Mouse (Mus musculus): ENCODE results near the gene Il24. TPM values are rescaled to one million over a fixed set of nuclear protein-coding genes. Genes with fewer than 3 reads are reported as not detected.

Il24 gene
- not detected for total RNA-seq (2022)

- no peak for DNase-seq
These were observed at the start of gene Il24 for GRCm38 (mm10) chr1:130887354-130887753. Gene Il24 (minus strand): TSS chr1:130887454.

GRCm38 (mm10) chr1:130936351-130936750 is 49.1 kb upstream of the Il24 start:
- DNase-seq = no peak

DNA sequence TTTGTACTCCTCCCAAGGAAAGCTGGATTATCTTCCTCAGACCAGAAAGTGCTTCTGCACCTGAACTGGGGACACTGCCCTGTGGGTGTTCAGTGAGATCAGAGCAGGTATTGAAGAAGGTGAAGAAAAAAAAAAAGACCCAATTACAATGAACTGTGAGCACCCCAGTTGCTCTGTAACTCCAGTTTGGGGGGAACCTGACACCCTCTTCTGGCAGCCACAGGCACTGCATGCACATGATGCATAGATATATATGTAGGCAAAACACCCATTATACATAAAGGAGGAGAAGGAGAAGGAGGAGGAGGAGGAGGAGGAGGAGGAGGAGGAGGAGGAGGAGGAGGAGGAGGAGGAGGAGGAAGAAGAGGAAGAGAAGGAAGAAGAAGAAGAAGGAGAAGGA is 39.2 kb upstream of the Il24 start:
- no peak for DNase-seq

DNA sequence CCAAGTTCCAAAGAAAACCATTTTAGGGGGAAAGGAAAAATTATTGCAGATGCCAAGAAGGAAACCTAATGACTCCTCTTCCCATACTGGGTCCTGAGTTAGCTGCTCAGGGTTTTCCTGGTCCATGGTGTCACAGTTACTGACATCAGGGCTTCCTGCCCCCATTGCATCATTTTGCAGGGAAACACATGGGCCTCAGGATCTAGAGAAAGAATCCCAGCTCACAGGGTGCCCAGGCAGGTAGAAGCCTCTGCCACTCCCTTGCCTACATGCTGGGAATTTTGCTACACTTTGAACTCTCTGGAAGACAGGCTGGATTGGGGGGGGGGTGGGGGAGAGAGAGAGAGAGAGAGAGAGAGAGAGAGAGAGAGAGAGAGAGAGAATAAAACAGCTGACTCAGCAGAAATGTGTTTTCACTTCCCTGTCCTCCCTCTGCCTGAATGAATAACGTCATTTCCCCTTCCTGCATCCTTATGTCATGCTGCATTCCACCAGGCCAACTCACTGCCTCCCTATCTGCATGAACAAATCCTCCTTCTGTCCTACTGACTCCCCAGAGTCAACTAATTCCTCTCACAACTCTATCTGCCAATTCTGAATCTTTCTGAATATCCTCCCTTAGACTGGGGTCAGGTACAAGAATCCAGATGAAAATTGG is 31.2 kb upstream of the Il24 start:
- no peak for DNase-seq

- no peak for DNase-seq
These were observed 24.3 kb upstream of the Il24 start, which contains the start of gene Il20 for GRCm38 (mm10) chr1:130911401-130912010. Gene Il20 (minus strand): TSS chr1:130911451.

- DNase-seq = no peak
These were observed 15.3 kb upstream of the Il24 start for GRCm38 (mm10) chr1:130902505-130902904.

DNA sequence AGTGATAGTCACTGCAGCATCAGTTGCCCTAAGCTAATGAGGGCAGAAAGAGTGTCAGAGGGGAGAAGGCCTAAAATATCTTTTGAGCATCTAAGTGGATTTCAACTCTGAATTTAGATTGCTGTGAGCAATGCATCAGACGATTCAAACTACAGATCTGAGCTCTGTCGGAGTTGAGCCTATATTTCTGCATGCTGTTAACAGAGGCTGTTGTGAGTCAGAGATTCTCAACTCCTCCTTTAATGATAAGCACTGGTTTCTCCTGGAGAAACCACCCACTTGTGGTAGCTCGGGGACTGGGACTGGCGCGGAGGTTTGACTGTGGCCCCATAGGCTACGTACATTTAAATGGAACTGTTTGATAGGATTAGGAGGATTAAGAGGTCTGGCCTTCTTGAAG is 7.2 kb upstream of the Il24 start:
- no peak for DNase-seq

DNA sequence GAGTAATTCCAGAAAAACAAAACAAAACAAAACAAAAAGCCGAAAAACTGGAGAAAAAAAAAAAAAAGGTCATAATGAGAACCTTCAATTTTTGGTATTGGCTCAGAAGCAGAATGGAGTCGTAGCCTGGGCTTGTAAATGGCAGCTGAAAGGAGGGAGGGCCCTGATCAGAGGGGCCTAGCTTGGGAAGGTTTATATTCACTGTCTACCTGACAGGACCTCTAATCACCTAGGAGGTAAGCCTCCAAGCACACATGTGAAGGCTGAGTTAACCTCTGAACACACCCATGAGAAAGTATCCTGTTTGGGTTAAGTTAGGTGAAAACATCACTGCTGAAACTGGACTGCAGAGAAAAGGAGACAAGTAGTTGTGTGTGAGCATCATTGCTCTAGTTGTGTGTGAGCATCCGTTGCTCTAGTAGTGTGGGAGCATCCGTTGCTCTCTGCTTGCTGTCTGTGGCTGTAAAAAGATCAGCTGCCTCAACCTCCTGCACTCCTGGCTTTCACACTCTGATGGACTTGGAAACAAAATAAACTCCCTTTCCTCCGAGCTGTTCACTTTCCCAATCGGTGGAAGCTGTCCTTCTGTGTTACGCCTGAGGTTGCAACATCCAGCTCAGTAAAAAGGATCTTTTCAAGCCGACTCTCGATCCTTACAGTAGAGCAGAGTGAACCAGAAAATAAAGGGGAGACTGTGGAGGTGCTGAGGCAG is 6.2 kb upstream of the Il24 start:
- no peak for DNase-seq

DNA sequence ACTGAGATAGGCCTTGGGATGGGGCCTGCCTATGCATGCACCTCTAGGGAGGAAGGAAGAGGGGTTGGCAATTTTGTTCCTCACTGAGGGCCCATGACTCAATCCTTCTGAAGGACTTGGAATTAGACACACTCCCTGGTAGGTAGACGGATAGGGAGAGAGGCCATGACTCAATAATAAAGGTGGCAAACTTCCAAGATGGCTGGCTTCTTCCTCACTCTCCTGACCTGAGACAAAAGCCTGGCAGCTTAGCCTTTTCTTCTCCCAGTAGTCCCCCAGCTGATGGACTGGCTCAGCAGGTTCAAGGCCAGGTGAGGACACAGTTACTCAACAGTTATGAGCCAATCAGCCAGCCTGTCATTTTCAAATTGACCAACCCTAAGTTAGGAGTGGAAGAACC is 5.2 kb upstream of the Il24 start:
- DNase-seq = peak; percentile 85

- no peak for DNase-seq
These were observed 4.1 kb downstream of the Il24 start for GRCm38 (mm10) chr1:130883146-130883545.

GRCm38 (mm10) chr1:130879927-130880326 is 7.3 kb downstream of the Il24 start:
- DNase-seq = no peak

DNA sequence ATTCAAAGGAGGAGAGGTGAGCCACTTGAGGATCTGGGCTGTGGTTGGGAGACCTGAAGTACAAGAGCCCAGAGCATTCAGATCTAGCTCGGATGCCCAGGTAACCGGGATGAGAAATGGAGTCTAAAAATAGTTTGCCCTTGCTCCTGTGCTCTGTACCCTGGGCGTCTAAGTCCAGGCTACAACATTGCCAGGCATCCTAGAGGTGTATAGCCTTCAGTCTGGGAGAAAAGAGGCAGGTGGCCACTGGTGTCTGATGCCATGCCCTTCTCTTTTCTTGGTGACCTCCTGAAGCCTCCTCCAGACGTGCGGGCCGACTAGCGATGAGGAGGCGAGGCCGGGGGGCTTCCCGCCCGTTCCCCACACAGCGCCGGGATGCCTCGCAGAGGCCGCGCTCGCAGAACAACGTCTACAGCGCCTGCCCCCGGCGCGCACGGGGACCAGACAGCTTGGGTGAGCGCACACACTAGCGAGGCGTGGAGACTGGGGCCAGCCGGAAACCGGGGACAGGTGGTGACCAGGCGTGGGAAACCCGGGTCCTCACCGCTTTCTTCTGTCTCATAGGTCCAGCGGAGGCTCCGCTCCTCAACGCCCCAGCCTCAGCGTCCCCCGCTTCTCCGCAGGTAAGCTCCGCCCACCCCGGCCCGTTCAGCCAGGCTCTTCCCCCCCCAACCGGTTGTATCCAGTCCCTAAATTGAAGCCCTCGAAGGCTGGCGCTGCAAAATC is 9.2 kb downstream of the Il24 start:
- DNase-seq = no peak

GRCm38 (mm10) chr1:130876931-130877509 is 10.2 kb downstream of the Il24 start:
- DNase-seq = no peak

DNA sequence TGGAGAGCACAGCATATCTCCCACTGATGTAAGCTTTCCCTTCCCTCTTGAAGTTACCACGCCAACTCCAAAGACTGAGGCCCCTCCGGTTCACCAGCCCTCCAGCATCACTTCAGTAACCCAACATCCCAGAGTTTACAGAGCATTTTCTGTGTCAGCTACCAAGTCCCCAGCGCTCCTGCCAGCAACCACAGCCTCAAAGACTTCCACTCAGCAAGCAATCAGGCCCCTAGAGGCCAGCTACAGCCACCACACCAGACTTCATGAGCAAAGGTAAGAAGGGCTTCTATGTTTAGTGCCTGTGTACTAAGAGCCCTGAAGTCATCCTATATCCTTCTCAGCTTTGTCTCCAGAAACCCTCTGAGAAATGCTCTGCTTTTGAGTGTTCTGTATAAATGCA is 11.3 kb downstream of the Il24 start:
- no peak for DNase-seq

GRCm38 (mm10) chr1:130875139-130875538 is 12.1 kb downstream of the Il24 start:
- DNase-seq = peak; percentile 49

GRCm38 (mm10) chr1:130872912-130873311 is 14.3 kb downstream of the Il24 start:
- DNase-seq = no peak

GRCm38 (mm10) chr1:130865541-130866221 is 21.6 kb downstream of the Il24 start, which contains the start of gene Fcmr:
Gene Fcmr (plus strand): TSS chr1:130865669.
- no peak for DNase-seq

- no peak for DNase-seq
These were observed 22.5 kb downstream of the Il24 start for GRCm38 (mm10) chr1:130864741-130865140.

DNA sequence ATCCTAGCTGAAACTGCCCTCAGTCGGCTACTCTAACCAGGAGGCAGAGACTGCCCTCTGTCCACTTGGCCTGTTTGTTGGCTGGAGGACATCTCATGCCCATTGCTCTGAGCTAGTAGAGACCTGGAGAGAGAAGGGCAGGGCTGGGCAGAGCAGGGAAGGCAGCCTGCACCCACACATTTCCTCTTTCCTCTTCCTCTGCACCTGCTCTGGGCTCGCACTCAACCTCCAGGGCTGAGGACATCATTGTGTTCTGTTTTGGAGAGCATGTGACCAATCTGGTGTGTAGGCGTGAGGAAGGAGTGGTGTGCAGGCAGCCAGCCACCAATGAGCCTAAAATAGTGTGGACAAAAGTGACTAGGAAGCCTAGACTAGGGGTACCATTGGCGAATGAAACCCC is 23.0 kb downstream of the Il24 start:
- no peak for DNase-seq

GRCm38 (mm10) chr1:130857456-130857855 is 29.8 kb downstream of the Il24 start:
- no peak for DNase-seq

DNA sequence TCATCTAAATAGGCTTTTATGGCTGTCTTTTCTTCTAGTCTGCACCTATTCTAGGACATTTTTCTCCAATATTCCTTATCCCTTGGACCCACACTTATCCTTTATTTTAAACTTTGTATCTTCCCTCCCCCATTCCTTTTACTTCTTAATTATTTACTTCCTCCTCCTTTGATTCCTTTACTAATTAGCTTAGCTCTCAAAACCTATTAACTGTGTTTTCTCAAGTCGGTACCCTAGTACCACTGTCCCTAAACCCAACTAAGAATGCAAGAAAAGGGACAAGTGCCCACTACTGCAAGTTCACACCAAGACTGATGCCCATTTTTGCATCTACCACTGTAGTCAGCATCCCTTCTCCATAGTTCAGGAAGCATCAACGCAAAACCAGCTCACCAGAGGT is 31.5 kb downstream of the Il24 start:
- no peak for DNase-seq

DNA sequence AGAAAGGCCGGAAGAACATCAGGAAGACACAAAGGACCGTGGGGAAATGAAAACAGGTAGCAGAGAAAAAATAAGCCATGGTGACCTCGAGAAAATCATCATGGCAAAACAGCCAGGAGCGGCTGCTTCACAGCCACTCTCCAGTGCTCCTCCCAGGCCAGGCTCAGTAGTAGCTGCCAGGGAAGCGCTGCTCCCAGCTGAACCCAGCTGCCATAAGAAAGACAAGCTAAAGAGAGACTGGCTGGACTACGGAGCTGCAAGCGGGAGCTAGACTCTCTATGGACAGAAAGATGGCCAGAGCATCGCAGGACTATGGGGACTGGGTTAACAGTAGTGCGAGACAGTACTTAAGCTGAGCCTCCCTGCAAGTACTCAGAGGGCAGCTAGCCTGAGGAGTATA is 32.4 kb downstream of the Il24 start:
- no peak for DNase-seq
